Mouse (Mus musculus) urinary bladder, postnatal 4 days (tissue): Measurements from ENCODE around the gene Asdurf.
"Not testable (repeated sequence)": the region's sequence is repeated elsewhere in the genome, so short reads cannot be mapped to it uniquely, and the experiment has no call there.

Experiments
- DNase-seq, 2 experiments: peaks; one replicate each; pipeline ENCODE4 v3.0.0; 2021 to 2022; ENCODE audit warnings: low spot score in 2 of 2

Asdurf gene

DNA sequence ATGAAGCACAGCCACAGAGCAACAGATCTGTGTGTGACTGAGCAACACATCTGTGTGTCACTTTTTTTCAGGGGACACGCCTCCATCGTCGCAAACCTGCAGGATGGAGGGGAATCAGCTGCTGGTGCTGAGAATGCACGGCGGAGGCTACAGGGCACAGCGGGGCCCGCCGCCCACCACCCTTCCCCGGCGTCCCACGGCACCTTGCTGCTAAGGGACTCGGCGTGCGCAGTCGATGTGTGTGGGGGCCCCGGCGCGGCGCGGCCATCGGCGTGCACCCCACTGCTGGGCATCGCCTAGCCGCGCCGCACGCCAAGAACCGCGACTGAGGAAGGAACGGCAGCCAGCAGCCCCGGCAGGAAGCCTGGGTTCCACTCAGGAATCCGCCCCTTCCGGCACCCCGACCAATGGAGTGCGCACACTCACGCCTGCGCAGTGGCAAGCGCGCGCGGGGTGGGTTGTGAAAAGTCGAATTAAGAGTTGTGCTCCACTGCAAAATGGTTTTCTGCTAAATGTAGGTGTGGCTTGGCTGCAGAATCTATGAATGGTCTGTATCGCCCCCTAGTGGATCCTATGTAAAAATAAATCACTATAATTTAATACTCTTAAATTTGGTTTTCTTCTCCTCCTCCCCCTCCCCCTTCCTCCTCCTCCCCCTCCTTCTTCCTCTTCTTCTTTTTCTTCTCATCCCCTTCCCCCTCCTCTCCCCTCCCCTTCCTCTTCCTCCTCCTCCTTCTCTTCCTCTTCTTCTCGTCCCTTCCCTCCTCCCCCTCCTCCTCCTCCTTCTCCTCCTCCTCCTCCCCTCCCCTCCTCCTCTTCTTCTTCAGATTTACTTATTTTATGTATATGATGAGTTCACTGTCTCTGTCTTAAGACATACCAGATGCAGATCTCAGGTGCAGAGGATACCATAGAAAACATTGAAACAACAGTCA, at the start of gene Asdurf, which contains the start of the genes Gm28551 and Asnsd1:
Gene Asdurf (minus strand): TSS at position 293 of the 935 bp plus-strand sequence.
Gene Gm28551 (minus strand): TSS at position 341 of the 935 bp plus-strand sequence.
Gene Asnsd1 (minus strand): TSS at position 426 of the 935 bp plus-strand sequence.
- peak; percentile 97 to 98 for DNase-seq

GRCm38 (mm10) chr1:53393936-53394760, 41.7 kb upstream of the Asdurf start:
- not testable (repeated sequence) for DNase-seq

- DNase-seq, result no peak
Measured at GRCm38 (mm10) chr1:53388762-53389161, 36.3 kb upstream of the Asdurf start.

- no peak for DNase-seq
Measured at GRCm38 (mm10) chr1:53384085-53384688, 31.8 kb upstream of the Asdurf start.

DNA sequence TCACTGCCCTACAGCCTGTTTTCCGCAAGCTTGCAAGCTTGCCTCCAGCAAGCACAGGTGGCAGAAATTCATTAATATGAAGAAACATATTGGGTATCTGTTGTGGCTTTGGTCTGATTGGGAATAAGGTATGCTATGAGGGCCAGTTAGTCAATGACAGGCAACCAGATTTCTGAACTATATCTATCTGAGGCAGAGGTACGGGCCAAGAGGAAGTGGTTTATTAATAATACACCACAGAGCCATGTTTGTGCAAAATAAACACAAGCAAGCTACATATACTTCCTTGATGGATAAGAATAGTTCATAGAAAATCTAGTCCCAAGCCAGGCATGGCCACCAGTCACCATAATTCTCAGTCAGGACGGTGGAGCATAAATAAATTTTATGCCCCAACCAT, 25.3 kb upstream of the Asdurf start:
- no peak for DNase-seq

DNA sequence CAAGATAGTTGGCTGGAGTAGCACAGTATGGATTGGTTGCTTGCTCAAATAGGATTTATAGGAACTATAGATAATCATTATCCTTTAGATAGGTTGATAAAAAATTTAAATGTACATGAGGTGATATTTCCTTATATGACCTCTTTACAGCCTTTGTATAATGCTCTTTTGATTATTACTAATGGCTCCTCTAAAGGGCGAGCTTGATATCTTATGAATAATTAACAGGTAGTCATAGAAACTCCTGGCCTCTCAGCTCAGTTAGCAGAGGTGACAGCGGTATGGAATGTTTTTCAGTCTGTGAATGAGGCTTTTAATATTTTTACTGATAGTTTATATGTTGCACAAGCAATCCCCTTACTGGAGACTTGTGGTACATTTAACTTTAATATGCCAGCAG, 23.5 kb upstream of the Asdurf start:
- not testable (repeated sequence) for DNase-seq

DNA sequence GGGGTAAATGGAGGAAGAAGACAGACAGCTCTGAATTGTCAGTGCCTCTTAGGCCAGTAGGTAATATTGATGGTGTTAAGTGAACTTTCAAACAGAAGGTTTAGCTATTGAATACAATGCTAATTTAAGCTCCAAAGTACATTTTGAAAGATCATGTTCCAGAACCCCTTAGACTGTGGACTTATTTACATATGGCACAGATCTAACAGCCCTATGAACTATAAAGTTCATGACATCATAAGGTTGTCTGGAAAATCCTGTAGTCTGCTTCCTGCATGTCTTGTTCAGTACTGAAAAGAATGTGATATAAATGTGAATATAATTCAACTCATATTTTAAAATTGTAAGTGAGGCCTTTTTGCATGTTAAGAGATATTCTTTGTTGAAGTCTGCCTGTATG, 6.6 kb upstream of the Asdurf start:
- no peak for DNase-seq

DNA sequence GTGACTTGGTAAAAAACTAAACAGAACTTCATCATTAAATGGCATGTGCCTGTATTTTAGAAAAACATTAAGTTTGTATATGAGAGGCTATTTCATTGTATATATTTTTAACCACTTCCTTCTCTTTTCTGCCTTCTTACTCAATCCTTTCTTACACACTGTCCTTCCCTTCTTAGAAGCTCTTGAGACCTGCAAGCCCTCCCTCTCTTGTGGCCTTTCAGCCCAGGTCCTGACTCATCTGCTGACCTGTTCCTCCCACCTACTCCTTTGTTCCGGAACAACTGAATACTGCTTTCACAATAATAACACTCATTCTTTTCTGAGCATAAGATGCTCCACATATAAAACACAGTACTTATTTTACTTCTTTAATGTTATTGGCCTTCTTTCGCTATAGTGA, 11.3 kb downstream of the Asdurf start:
- no peak for DNase-seq

DNA sequence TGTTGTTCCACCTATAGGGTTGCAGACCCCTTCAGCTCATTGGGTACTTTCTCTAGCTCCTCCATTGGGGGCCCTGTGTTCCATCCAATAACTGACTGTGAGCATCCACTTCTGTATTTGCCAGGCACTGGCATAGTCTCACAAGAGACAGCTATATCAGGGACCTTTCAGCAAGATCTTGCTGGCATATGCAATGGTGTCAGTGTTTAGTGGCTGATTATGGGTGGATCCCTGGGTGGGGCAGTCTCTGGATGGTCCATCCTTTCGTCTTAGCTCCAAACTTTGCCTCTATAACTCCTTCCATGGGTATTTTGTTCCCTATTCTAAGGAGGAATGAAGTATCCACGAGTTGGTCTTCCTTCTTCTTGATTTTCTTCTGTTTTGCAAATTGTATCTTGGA, 15.0 kb downstream of the Asdurf start:
- DNase-seq, result not testable (repeated sequence)

DNA sequence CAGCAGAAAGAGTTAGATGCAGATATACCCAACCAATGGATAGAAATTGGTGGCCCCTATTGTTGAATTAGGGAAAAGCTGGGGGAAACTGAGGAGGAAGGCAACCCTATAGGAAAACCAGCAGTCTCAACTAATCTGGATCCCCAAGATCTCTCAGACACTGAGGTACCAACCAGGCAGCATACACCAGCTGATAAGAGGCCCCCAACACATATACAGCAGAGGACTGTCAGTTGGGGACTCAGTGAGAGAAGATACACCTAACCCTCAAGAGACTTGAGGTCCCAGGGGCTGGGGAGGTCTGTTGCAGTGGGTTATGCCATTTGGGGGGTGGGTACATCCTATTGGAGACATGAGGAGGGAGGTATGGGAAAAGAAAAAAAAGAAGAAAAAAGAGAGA, 17.0 kb downstream of the Asdurf start:
- DNase-seq, result no peak

DNA sequence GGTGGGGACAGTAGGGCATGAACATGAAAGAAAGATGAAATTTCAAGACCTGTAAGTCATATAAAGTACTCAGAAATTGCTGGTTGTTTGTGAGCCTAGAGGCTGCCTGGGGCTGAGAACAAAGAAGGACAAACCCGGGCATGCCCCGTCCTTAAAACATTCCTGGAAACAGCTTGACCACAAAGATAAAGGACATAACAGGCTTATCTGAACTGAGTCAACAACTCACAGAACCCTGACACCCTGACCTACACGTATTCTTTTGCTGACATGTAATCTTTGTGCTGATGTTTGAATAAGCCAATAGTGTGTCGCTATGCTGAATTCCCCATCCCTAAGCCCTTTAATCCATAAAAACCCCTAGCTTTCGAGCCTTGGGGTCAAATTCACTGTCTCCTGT, 18.9 kb downstream of the Asdurf start:
- DNase-seq, result not testable (repeated sequence)

DNA sequence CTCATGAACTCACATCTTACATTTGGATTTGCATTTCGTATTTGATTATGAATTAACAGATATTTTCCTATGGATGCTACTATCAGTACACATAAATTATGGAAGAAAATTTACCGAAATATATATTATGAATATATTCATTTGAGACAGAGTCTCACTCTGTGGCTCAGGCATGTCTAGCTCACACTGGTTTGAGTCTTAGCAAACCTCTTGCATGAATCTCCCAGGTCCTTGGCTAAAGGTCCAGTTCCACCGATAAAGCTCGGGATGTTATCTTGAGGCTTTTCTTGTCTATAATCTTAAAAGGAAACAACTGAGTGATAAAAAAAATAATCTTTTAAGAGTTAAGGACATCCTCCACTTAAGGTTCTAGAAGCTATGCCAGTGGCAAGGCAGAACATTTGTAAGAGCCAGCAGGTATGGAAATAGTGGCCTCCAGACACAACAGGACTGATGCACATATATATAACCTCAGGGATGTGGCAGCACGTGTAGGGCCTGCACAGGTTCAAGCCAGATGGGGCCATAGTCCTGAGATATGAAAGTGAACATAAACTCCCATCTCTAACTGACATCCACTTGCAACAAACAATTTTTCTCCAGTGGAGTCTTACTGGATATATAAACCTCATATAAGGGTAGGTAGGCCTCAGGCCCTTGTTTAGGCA, 27.5 kb downstream of the Asdurf start:
- no peak for DNase-seq

DNA sequence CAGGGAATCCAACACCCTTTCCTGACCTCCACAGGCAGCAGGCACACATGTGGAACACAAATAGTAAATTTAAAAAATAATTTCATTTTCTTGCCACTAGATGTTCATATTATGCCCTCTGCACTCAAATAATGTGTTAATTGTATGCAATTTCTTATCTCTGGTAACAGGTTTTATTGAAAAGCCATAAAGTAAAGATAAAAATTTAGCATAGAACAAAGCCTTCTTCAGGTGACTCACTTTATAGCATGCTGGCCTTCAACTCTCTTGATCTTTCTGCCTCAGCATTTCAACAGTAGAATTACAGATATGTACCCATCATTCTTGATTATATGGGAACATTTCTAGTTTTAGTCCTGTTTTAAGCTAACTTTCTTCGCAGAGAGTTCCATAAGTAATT, 28.1 kb downstream of the Asdurf start:
- no peak for DNase-seq

- no peak for DNase-seq
Measured at GRCm38 (mm10) chr1:53323254-53323653, 29.2 kb downstream of the Asdurf start.

DNA sequence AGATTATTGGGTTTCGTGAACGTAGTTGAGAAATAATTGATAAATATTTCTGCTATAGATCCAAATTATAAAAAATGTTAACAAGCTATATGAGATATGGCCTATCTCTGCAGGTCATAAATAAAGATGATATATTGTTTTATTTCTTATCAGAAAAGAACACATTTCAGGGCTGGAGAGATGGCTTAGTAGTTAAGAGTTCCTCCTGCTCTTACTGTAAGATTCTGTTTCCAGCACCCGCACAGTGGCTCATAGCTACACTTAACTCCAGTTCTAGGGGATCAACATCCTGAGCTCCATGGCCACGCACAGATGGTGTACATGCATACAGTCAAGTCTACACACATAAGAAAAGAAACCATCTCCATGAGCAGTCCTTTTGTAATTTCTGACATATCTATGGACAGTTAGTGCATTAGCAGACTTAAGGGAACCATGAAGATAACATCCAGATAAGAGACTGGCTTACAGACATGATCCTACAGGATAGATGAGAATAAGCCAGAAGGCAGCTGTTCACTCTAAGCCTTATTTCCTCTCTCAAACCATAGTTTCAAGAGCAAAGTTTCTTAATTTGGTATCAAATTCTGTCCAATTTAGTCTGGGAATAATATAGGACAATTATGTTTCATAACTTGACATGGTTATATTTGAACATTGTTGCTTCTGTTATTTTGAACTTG, 30.6 kb downstream of the Asdurf start:
- no peak for DNase-seq

DNA sequence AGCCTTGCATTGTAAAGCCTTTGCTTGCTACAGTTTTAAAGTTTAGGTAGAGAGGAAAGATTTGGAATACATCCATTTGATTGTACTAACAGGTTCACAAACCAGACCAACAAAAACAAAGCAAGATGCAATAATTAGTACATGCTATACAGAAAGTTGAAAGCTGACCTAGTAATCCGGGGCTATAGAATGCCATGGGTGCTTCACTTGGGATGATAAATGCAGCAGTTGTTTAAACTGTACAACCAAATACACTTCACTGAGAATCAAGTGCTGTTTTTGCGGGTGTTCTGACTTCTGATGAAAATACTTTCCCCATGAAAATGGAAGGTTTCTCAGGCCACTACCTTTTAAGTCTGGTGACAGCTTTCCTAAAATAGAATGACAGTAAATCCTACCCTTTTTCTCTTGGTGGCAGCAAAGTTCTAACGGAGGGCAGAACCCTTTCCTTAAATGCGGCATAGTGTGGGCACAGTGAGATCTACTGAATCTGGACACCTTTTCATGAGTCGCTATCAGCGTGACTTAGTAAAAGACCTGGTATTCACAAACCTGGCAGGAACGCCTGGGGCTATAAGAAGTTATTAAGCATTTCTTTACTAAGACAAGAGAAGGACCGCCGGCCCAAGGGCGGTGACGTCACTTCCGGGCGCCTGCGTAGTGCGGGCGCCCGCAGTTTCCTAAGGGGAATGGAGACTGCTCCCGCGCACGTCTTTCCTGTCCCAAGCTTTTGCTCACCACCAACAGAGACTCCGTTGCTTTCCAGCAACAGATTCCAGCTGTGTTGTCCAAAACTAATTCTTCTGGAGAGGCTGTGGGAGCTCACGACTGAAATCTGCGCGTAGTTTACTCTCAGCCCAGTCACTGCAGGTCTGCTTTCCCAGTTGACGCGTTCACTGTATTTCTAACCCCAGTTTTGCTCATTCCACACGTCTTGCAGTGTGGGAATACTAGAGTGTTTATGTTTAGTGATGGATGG, 39.1 kb downstream of the Asdurf start, which contains the start of gene Osgepl1:
Gene Osgepl1 (plus strand): TSS at position 636 of the 979 bp plus-strand sequence.
- DNase-seq, result peak; percentile 72 to 85

DNA sequence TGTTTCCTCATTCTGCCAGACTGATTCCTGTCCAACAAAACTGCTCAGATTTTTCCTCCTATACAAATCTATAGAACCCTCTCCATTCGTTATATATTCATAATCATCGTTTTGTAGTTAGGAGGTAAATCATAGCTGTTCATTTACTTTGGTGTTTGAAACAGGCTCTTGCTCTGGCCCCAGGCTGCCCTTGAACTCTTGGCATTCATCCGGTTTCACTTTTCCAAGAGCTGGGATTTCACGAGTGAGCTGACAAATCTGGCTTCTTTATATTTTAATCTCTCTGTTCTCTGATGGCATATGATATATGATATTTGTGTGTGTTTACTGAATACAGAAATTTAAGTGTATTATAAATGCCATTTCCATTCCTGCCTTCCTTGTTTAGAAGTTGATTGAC, 51.9 kb downstream of the Asdurf start:
- no peak for DNase-seq
